ENCODE assay signal across 19 mouse cellular contexts in the genomic region with DNA sequence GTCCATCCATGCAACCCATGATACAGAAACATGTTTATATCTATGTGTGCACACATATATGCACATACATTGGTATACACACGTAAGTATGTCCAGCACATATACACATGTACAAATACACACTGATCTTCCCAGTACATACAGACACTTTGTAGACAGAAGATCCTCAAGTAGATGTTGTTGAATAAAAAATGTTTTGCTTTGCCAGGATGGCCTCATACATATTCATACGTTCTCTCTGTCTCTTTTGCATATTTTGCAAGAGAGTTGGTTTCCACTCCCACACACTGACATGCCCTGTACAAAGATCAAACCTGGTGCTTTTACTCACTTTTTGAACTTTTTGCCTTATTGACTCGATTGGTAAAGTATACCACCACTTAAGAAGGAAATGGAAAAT.
DNase-seq lines count a peak whose midpoint lies in the region; ATAC-seq and TF ChIP-seq lines count a peak whose summit lies in the region.
"Had no signal": no experiment of that assay in that cellular context is flagged by ENCODE, and none has a peak within 500 bp of the region (broad histone marks: within the 10 kb centered on the region; RNA-seq: fewer than 3 reads in every experiment).

No protein-coding gene starts in this region.

- ATAC-seq in lung, embryonic 15.5 days (ENCODE audit: borderline replicate concordance, extremely low read depth, low FRiP score, low TSS enrichment) = no peak
- ATAC-seq in lung, postnatal 0 days = no peak
- ATAC-seq: forebrain, embryonic 14.5 days had no signal

- TF ChIP-seq EP300 in lung, postnatal 0 days (IDR thresholded peaks at IDR 0.05) = no peak

- no peak overlapping the region for H3K9ac ChIP-seq in lung, embryonic 15.5 days
- no peak overlapping the region for H3K9ac ChIP-seq in lung, postnatal 0 days (replicated peaks; ENCODE audit: low read depth)
- H3K9ac ChIP-seq: embryonic facial prominence, embryonic 13.5 days; embryonic facial prominence, embryonic 15.5 days; forebrain, embryonic 12.5 days had no signal

- no peak overlapping the region for H3K4me2 ChIP-seq in lung, embryonic 15.5 days
- H3K4me2 ChIP-seq in lung, postnatal 0 days (replicated peaks; ENCODE audit: low read depth, low read length) = no peak overlapping the region
- H3K4me2 ChIP-seq: embryonic facial prominence, embryonic 13.5 days; embryonic facial prominence, embryonic 15.5 days; forebrain, embryonic 12.5 days had no signal

- 73% methylated on average over 3 of the region's 3 CpGs for WGBS in lung, embryonic 15.5 days
- 68% methylated on average over 3 of the region's 3 CpGs for WGBS in lung, postnatal 0 days

- intact Hi-C loops in gastrocnemius, adult 2 months (cut with DNase I) = no loop called here

- no peak for TF ChIP-seq CTCF in gastrocnemius, adult 2 months (IDR thresholded peaks at IDR 0.05)
- TF ChIP-seq CTCF in lung, postnatal 0 days (IDR thresholded peaks at IDR 0.05) = no peak

- no peaks in the 10 kb centered on the region for H3K9me3 ChIP-seq in lung, embryonic 15.5 days
- H3K9me3 ChIP-seq in lung, postnatal 0 days (ENCODE audit: low read length) = no peaks in the 10 kb centered on the region
- H3K9me3 ChIP-seq: embryonic facial prominence, embryonic 13.5 days; embryonic facial prominence, embryonic 15.5 days; forebrain, embryonic 10.5 days; forebrain, embryonic 12.5 days had no signal

- peaks cover 33% of the 10 kb centered on the region for H3K4me1 ChIP-seq in lung, embryonic 15.5 days
- H3K4me1 ChIP-seq in lung, postnatal 0 days (ENCODE audit: insufficient read depth, low read depth, low read length) = no peaks in the 10 kb centered on the region
- H3K4me1 ChIP-seq: forebrain, embryonic 10.5 days; forebrain, embryonic 12.5 days had no signal

- no peaks in the 10 kb centered on the region for H3K36me3 ChIP-seq in lung, embryonic 15.5 days
- no peaks in the 10 kb centered on the region for H3K36me3 ChIP-seq in lung, postnatal 0 days (ENCODE audit: insufficient read depth, low read length)
- H3K36me3 ChIP-seq: embryonic facial prominence, embryonic 13.5 days; embryonic facial prominence, embryonic 15.5 days; forebrain, embryonic 10.5 days; forebrain, embryonic 12.5 days had no signal

- no peak for DNase-seq in gastrocnemius, adult 2 months
- DNase-seq in gastrocnemius, postnatal 4 days (ENCODE audit: low spot score in 2 of 2) = no peak
- DNase-seq in lung, postnatal 4 days = no peak
- DNase-seq in lung, postnatal 0 days (ENCODE audit: low spot score) = peak; percentile 27
- no peak for DNase-seq in lung, postnatal 36 days
- DNase-seq: adrenal gland, adult 2 months; adrenal gland, postnatal 25 days; cerebellum, adult 11 months; cerebellum, adult 18-20 months; cerebellum, adult 8-10 months; cerebellum, adult 9-11 months; cerebellum, postnatal 36 days had no signal

- no peak overlapping the region for H3K4me3 ChIP-seq in gastrocnemius, adult 2 months
- no peak overlapping the region for H3K4me3 ChIP-seq in lung, embryonic 15.5 days
- H3K4me3 ChIP-seq in lung, postnatal 0 days (ENCODE audit: low read depth, low read length) = no peak overlapping the region
- H3K4me3 ChIP-seq: embryonic facial prominence, embryonic 13.5 days; embryonic facial prominence, embryonic 15.5 days; erythroblast, embryonic 14.5 days; forebrain, embryonic 10.5 days; forebrain, embryonic 12.5 days had no signal

- peak overlapping the region; percentile 48; the same call in 1 of the 2 replicates for H3K27ac ChIP-seq in gastrocnemius, adult 2 months
- H3K27ac ChIP-seq in lung, embryonic 15.5 days = peak overlapping the region; percentile 60
- H3K27ac ChIP-seq in lung, postnatal 0 days (ENCODE audit: low read length) = no peak overlapping the region
- H3K27ac ChIP-seq: forebrain, embryonic 10.5 days; forebrain, embryonic 12.5 days had no signal

- no peaks in the 10 kb centered on the region for H3K27me3 ChIP-seq in lung, embryonic 15.5 days
- no peaks in the 10 kb centered on the region for H3K27me3 ChIP-seq in lung, postnatal 0 days (replicated peaks; ENCODE audit: insufficient read depth, low read length)
- H3K27me3 ChIP-seq: embryonic facial prominence, embryonic 15.5 days; forebrain, embryonic 12.5 days had no signal
